Mouse (Mus musculus) left cerebral cortex, adult 2 months (tissue): ENCODE measurements around the gene Garem2. TPM values are rescaled to one million over a fixed set of nuclear protein-coding genes. Genes with fewer than 3 reads are reported as not detected.

Source experiments
- DNase-seq, 2 experiments: peaks; one replicate each; pipeline ENCODE4 v3.0.0; 2021 to 2022; ENCODE audit warnings: low spot score in 2 of 2, mixed read lengths in 1 of 2; ENCODE audit errors: extremely low spot score in 1 of 2
- H3K27ac ChIP-seq: fragments of 200-600 bp; 2 replicates; pipeline ENCODE4 v1.8.1; 2022
- H3K4me3 ChIP-seq: fragments of 200-600 bp; 2 replicates; pipeline ENCODE4 v1.8.1; 2022
- CTCF ChIP-seq: fragments of 200-600 bp; IDR thresholded peaks from 2 replicates; pipeline ENCODE4 v1.8.1; 2022; ENCODE audit warnings: antibody characterized with exemption, mild to moderate bottlenecking, moderate library complexity
- intact Hi-C: fragments of 180-260 bp; cut with DNase I; formaldehyde crosslinking; loops from one replicate; pipeline ENCODE4 v1.15.1; 2025
- total RNA-seq, 2 experiments: library from RNA; stranded (reverse); gene quantifications; 2 replicates each; pipeline ENCODE4 v1.2.3; 2021

Gene Garem2
- total RNA-seq, 2 experiments from 2014 or later: 11.0 to 11.1 TPM

- Histone ChIP-seq H3K27ac (no peak overlapping the region), H3K4me3 (no peak overlapping the region)
- no peak for DNase-seq
- intact Hi-C loops: no loop called here
- TF ChIP-seq CTCF: no peak
Measured at GRCm38 (mm10) chr5:30132173-30132572, 27.2 kb downstream of the Garem2 start.

GRCm38 (mm10) chr5:30135711-30136231, 30.8 kb downstream of the Garem2 start:
- intact Hi-C loops: no loop called here
- DNase-seq: no peak
- no peak for TF ChIP-seq CTCF
- Histone ChIP-seq H3K27ac (no peak overlapping the region), H3K4me3 (no peak overlapping the region)

- DNase-seq: no peak
- no peak for TF ChIP-seq CTCF
- Histone ChIP-seq H3K27ac (no peak overlapping the region), H3K4me3 (no peak overlapping the region)
- intact Hi-C loops: no loop called here
Measured at GRCm38 (mm10) chr5:30137271-30137670, 32.3 kb downstream of the Garem2 start.

GRCm38 (mm10) chr5:30138193-30138592, 33.2 kb downstream of the Garem2 start:
- TF ChIP-seq CTCF: no peak
- Histone ChIP-seq H3K27ac (no peak overlapping the region), H3K4me3 (no peak overlapping the region)
- intact Hi-C loops: no loop called here
- no peak for DNase-seq

GRCm38 (mm10) chr5:30146526-30146925, 41.6 kb downstream of the Garem2 start:
- intact Hi-C loops: no loop called here
- Histone ChIP-seq H3K4me3 (no peak overlapping the region), H3K27ac (no peak overlapping the region)
- no peak for TF ChIP-seq CTCF
- DNase-seq: no peak

- no peak for TF ChIP-seq CTCF
- intact Hi-C loops: no loop called here
Measured at GRCm38 (mm10) chr5:30148133-30148920, 43.4 kb downstream of the Garem2 start.

GRCm38 (mm10) chr5:30152007-30152406, 47.0 kb downstream of the Garem2 start:
- H3K27ac ChIP-seq: no peak overlapping the region
- intact Hi-C loops: no loop called here
- no peak for TF ChIP-seq CTCF

More at GRCm38 (mm10) chr5:30148133-30148920, 43.4 kb downstream of the Garem2 start:
- Histone ChIP-seq H3K27ac (no peak overlapping the region), H3K4me3 (no peak overlapping the region)
- DNase-seq: no peak

GRCm38 (mm10) chr5:30152413-30152812, 47.5 kb downstream of the Garem2 start:
- H3K27ac ChIP-seq: no peak overlapping the region
- intact Hi-C loops: no loop called here
- no peak overlapping the region for H3K4me3 ChIP-seq
- DNase-seq: no peak
- TF ChIP-seq CTCF: no peak

More at GRCm38 (mm10) chr5:30152007-30152406, 47.0 kb downstream of the Garem2 start:
- no peak overlapping the region for H3K4me3 ChIP-seq
- DNase-seq: no peak

GRCm38 (mm10) chr5:30153222-30153621, 48.3 kb downstream of the Garem2 start:
- TF ChIP-seq CTCF: no peak
- Histone ChIP-seq H3K4me3 (no peak overlapping the region), H3K27ac (no peak overlapping the region)
- intact Hi-C loops: no loop called here
- no peak for DNase-seq

GRCm38 (mm10) chr5:30154013-30154412, 49.1 kb downstream of the Garem2 start:
- no peak for DNase-seq
- H3K4me3 ChIP-seq: peak overlapping the region; percentile 99
- H3K27ac ChIP-seq: no peak overlapping the region; the same call in 1 of the 2 replicates
- no peak for TF ChIP-seq CTCF
- intact Hi-C loops: no loop called here

GRCm38 (mm10) chr5:30154474-30155394, 49.8 kb downstream of the Garem2 start, which contains the start of the genes Hadha and Hadhb:
TSS of gene Hadha (minus strand) at chr5:30155162.
TSS of gene Hadhb (plus strand) at chr5:30155248.
- Histone ChIP-seq H3K4me3 (peak within 1 kb of the TSS; percentile 99), H3K27ac (peak within 1 kb of the TSS; percentile 100)
- TF ChIP-seq CTCF: peak; percentile 19; the same call in 1 of the 2 replicates
- DNase-seq: peak; percentile 90 to 93
- intact Hi-C loops: no loop called here

- intact Hi-C loops: no loop called here
- DNase-seq: no peak
Measured at GRCm38 (mm10) chr5:30155395-30155792, 50.4 kb downstream of the Garem2 start.

More at GRCm38 (mm10) chr5:30155395-30155792, 50.4 kb downstream of the Garem2 start:
- no peak for TF ChIP-seq CTCF
- H3K4me3 ChIP-seq: peak overlapping the region; percentile 99
- peak overlapping the region; percentile 100 for H3K27ac ChIP-seq
